Mouse (Mus musculus) spleen, adult 2 months (tissue): ENCODE results near the gene Notum.

Experiments used
- CTCF ChIP-seq: fragments of 200-500 bp; IDR thresholded peaks from 2 replicates; pipeline ENCODE4 v1.5.1; 2011; ENCODE audit warnings: mild to moderate bottlenecking, inconsistent platforms; ENCODE audit not compliant: insufficient read depth, insufficient read length, insufficient replicate concordance; ENCODE audit errors: extremely low read depth
- POLR2A ChIP-seq: fragments of 200-500 bp; IDR thresholded peaks from 2 replicates; pipeline ENCODE4 v1.6.1; 2011; ENCODE audit warnings: low read depth, low read length, inconsistent platforms

DNA sequence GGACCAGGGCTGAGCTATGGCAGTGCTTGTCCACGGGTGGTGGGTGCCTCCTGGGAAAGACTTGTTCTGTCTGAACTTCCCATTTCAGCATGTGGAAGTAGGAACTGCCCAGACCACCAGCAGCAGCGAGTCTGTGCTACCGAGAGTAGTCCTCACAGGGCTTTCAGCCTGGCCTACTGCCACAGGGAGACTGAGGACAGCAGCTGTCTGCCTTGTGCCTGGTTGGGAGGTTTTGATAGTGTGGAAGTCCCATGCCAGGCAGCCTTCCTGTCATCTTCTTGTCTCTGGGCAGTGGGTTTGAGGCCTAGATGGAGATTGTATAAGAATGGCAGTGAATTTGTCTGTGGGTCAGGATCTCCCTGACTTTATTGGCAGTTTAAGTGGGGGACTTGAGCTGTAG lies 28.4 kb upstream of the Notum start:
- TF ChIP-seq CTCF, result no peak
- no peak for TF ChIP-seq POLR2A
